In genomic region chr13:83722241-83722640, GRCm38 (mm10) we compare ENCODE assay signal across 11 mouse cellular contexts.
DNase-seq lines count a peak whose midpoint lies in the region; ATAC-seq and TF ChIP-seq lines count a peak whose summit lies in the region.
"Had no signal": no experiment of that assay in that cellular context is flagged by ENCODE, and none has a peak within 500 bp of the region (broad histone marks: within the 10 kb centered on the region; RNA-seq: fewer than 3 reads in every experiment).

No protein-coding gene starts in this region.

- DNase-seq in right cerebral cortex, postnatal 14 days, result peak; percentile 45
- no peak for DNase-seq in right cerebral cortex, postnatal 36 days (ENCODE audit: low spot score in 2 of 2)
- DNase-seq in forebrain, embryonic 11.5 days (ENCODE audit: low spot score), result peak; percentile 78
- peak; percentile 38 for DNase-seq in limb, embryonic 10.5 days (ENCODE audit: low spot score)
- DNase-seq in retina, postnatal 1 day, result peak; percentile 64
- no peak for DNase-seq in lung, adult 2 months
- no peak for DNase-seq in adrenal gland, adult (ENCODE audit: inconsistent age in 2 of 2, low spot score in 1 of 2)
- DNase-seq: adrenal gland, postnatal 14 days; kidney, adult 11 months had no signal

- no peak for ATAC-seq in forebrain, embryonic 11.5 days (replicated peaks; ENCODE audit: low FRiP score)
- no peak for ATAC-seq in granulocyte monocyte progenitor cell, adult 5-6 weeks (replicated peaks; ENCODE audit: poor library complexity, severe bottlenecking)

- peak overlapping the region; percentile 100 for H3K9ac ChIP-seq in forebrain, embryonic 11.5 days (ENCODE audit: low read length)
- H3K9ac ChIP-seq: limb, embryonic 15.5 days had no signal

- 2% methylated on average over 7 of the region's 7 CpGs for WGBS in forebrain, embryonic 11.5 days
- WGBS in limb, embryonic 10.5 days, result 4% methylated on average over 7 of the region's 7 CpGs
- 6% methylated on average over 7 of the region's 7 CpGs for WGBS in lung, adult 2 months

- H3K9me3 ChIP-seq in forebrain, embryonic 11.5 days (ENCODE audit: control insufficient read depth, low read length), result no peaks in the 10 kb centered on the region
- no peaks in the 10 kb centered on the region for H3K9me3 ChIP-seq in limb, embryonic 10.5 days (replicated peaks)
- H3K9me3 ChIP-seq: limb, embryonic 15.5 days had no signal

- H3K4me1 ChIP-seq in forebrain, embryonic 11.5 days (replicated peaks; ENCODE audit: control insufficient read depth, insufficient read depth, low read length), result no peaks in the 10 kb centered on the region
- H3K4me1 ChIP-seq in limb, embryonic 10.5 days, result peaks cover 13% of the 10 kb centered on the region
- H3K4me1 ChIP-seq in lung, adult 2 months (ENCODE audit: control insufficient read depth, insufficient read depth, low read length), result no peaks in the 10 kb centered on the region

- peak overlapping the region; percentile 85 for H3K4me3 ChIP-seq in forebrain, embryonic 11.5 days (ENCODE audit: low read depth, low read length)
- H3K4me3 ChIP-seq in limb, embryonic 10.5 days, result no peak overlapping the region
- H3K4me3 ChIP-seq in lung, adult 2 months (replicated peaks; ENCODE audit: extremely low read depth, low read depth, low read length), result no peak overlapping the region
- H3K4me3 ChIP-seq: limb, embryonic 15.5 days had no signal

- peaks cover 2% of the 10 kb centered on the region; the same call in 1 of the 2 replicates for H3K27me3 ChIP-seq in forebrain, embryonic 11.5 days (ENCODE audit: control insufficient read depth, insufficient read depth, low read length)
- peaks cover 100% of the 10 kb centered on the region for H3K27me3 ChIP-seq in limb, embryonic 10.5 days (ENCODE audit: low read depth, poor library complexity, severe bottlenecking)

- H3K36me3 ChIP-seq in forebrain, embryonic 11.5 days (ENCODE audit: control insufficient read depth, insufficient read depth, low read length), result no peaks in the 10 kb centered on the region
- no peaks in the 10 kb centered on the region for H3K36me3 ChIP-seq in limb, embryonic 10.5 days
- H3K36me3 ChIP-seq: limb, embryonic 15.5 days had no signal

- TF ChIP-seq CTCF in lung, adult 2 months (IDR thresholded peaks at IDR 0.05; ENCODE audit: insufficient read depth, low read length), result no peak

- TF ChIP-seq POLR2A in lung, adult 2 months (IDR thresholded peaks at IDR 0.05; ENCODE audit: borderline replicate concordance, extremely low read depth, low read depth, low read length), result no peak

- peak overlapping the region; percentile 75 for H3K4me2 ChIP-seq in forebrain, embryonic 11.5 days (ENCODE audit: low read depth, low read length, severe bottlenecking)
- H3K4me2 ChIP-seq: limb, embryonic 15.5 days had no signal

- H3K27ac ChIP-seq in forebrain, embryonic 11.5 days (ENCODE audit: low read depth, low read length), result peak overlapping the region; percentile 100
- no peak overlapping the region for H3K27ac ChIP-seq in limb, embryonic 10.5 days
- H3K27ac ChIP-seq: limb, embryonic 15.5 days had no signal

Comparison
In these comparisons a context has a peak if more than half of its experiments do, and no peak if none do; other contexts are left out.
1. DNase-seq: peak in right cerebral cortex, postnatal 14 days (single experiment), forebrain, embryonic 11.5 days (single experiment), limb, embryonic 10.5 days (single experiment) and retina, postnatal 1 day (single experiment); none in right cerebral cortex, postnatal 36 days (0 of 2), lung, adult 2 months (single experiment) and adrenal gland, adult (0 of 2).